Mouse (Mus musculus): ENCODE measurements around the gene Ctsg.
"Not testable (repeated sequence)": the region's sequence is repeated elsewhere in the genome, so short reads cannot be mapped to it uniquely, and the experiment has no call there.

The Ctsg gene

DNA sequence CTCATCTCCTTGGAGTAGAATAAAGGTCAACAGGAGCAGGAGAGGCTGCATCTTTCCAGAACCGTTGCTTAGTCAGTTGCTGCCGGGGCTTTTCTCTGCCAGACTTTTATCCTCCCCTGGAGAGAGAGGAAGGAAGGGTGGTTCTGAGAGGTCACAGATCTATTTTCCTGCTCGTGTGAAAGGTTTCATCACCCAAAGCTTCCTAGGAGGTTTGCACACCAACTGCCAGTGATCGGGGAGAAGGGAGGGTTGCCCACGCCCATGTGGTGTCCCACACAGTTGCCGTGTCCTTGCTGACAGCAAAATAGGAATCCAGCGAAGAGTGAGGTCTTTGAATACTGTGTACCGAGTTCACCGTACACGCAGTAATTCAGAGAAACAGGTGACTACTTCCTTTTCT, at the start of gene Ctsg:
Ctsg (minus strand) TSS at position 189 of the 400 bp plus-strand sequence.
- DNase-seq (ENCODE audit: low spot score) = no peak

DNA sequence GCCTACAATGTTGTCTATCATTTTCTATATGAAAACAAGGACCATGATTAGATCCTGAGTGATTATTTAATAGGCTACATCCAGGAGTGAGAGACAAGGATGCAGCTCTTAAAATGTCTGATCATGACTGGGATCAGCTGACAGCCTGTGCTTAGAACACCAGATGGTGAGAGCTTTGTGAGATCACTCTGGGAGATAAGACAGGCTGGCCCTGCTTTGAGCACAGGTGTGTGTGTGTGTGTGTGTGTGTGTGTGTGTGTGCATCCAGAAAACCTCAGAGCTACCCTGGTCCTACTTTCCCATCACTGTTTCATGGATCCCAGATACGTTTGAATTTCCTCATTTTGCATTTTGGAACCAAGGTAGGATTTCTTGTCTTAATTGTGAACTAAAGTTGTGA, 31.3 kb upstream of the Ctsg start:
- DNase-seq (ENCODE audit: low spot score) = not testable (repeated sequence)

DNA sequence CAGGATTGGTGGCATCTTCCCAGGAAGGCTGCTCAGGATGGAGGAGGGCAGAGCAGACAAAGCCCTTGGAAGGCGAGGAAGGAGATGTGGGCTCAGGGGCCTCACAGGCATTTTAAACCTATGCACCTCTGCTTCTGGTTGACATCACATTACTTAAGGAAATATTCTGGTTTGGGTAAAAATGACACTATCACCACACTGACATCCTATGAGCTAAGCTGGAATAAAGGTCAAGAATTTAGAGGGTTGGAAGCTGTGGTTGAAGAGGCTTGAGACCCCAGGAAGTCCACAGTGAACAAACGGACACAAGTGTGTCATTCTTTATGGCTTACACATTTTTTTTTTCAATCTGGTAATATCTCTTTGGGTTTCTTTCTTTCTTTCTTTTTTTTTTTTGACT, 30.1 kb upstream of the Ctsg start, which contains the start of gene Gzmd:
Gzmd (minus strand) TSS at position 101 of the 400 bp plus-strand sequence.
- not testable (repeated sequence) for DNase-seq (ENCODE audit: low spot score)

DNA sequence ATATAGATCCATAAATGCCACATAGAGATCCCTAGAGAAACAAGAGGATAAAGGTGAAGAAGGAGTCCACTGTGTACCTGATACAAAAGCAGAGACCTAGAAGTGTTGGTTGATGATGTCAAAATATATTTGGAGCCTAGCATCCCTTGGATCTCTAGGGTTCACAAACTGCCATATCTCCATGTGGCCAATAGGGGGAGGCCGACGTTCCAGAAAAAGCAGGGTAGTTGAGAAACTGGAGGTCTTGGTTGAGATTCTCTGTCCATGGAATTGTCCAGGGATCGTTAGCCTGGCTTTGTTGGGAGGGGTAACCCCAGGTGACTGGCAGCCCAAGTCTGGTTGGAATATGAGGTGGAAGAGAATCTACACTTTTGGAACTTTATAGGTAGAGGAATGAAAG, 26.0 kb upstream of the Ctsg start:
- no peak for DNase-seq (ENCODE audit: low spot score)

DNA sequence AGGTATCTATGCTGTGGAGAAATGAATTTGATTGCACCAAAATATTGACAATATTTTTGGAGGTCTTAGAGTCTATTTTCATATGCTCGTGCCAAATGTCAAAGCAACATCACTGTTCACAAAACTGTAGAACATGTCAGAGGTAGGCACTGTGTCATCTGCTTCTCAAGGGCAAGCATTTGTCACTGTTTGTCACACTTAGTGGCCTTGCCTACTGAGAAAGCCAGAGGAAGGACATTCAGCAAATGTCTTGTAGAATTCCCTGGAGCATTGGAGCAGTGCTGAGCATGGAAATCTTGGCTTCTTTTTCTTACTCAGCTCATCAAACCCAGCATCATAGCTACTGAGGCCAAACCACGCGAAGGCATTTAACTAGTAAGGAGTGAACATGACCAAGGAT, 21.1 kb upstream of the Ctsg start:
- no peak for DNase-seq (ENCODE audit: low spot score)

DNA sequence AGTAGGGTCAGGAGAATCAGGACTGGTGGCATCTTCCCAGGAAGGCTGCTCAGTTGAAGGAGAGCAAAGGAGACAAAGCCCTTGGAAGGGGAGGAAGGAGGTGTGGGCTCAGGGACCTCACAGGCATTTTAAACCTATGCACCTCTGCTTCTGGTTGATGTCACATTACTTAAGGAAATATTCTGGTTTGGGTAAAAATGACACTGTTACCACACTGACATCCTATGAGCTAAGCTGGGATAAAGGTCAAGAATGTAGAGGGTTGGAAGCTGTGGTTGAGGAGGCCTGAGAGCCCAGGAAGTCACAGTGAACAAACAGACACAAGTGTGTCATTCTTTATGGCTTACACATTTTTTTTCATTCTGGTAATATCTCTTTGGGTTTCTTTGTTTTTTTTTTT, 18.2 kb upstream of the Ctsg start, which contains the start of gene Gzme:
Gzme (minus strand) TSS at position 101 of the 400 bp plus-strand sequence.
- no peak for DNase-seq (ENCODE audit: low spot score)

DNA sequence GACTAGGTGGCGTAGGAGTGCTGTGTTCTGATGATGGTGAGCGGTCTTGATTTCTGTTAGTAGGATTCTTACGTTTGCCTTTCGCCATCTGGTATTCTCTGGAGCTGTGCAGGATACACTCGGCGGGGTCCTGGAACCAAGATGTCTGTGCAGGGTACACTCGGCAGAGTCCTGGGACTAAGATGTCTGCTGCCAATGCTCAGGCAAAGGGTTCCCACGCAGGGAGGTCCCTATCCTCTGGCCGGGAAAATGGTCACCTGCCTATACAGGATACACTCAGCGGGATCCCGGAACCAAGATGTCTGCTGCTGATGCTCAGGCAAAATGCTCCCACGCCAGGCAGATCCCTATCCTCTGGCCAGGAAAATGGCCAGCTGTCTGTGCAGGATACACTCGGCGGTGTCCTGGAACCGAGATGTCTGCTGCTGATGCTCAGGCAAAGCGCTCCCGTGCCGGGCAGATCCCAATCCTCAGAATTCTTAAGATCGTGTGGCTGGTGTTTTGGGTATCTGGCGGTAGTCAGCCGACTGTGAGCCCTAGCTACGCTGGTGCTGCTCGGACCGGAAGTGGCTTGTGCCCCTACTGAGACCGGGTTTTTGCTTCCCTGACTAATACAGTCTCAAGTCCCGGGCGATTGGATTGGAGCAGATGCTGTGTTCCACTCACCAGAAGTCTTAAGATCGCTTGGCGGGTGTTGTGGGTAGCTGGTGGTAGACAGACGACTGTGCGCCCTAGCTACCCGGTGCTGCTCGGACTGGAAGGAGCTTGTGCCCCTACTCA, 13.3 kb upstream of the Ctsg start:
- not testable (repeated sequence) for DNase-seq (ENCODE audit: low spot score)

DNA sequence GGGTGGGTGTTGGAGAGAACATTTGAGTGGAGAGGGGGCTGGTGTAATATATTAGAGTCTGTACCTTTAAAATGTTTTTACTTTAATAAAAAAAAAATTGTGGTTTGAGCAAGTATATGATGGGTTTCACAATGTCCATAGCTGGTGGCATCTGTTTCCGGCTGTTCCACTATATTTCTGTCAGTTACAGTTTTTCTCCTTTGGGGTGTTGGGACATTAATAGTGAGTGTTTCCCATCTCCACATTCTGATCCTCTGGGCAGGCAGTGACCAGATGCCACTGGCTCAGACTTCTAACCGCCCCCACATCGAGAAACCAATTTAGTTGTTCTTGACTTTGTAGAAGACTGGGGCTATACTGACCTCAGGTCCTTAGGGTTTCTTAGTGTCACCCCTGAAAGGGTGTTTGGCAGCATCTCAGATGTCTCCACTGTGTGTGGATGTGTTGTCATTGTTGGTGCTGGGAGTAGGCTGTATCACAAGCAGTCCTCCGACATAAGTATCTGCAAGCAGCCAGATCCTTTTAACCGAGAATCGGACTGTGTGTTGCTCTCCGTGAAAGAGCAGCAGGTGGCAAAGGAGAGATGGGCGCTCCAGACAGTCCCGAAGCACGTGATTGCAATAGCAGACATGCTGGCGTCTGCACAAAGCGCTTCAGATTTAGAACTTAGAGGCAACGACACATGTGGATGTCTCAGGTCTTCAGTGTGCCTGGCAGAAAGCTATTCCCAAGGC, 3.2 kb upstream of the Ctsg start:
- no peak for DNase-seq (ENCODE audit: low spot score)

DNA sequence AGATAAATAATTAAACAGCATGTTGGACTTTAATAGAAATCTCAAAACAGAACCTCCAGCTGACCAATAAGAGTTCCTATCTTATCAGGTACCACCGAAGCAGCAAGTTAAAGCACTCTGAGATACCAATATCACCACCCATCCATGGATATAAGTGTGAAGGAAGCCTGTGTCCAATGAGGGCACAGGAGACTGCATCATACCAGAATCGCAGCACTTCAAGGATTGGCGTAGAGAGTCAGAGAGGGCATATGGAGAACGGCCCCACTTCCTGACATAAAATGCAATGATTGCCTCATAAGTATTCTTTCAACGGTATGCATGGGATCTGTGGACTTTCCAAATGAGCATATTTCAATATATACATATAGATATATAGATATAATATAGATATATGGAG, 2.6 kb upstream of the Ctsg start:
- DNase-seq (ENCODE audit: low spot score) = no peak

DNA sequence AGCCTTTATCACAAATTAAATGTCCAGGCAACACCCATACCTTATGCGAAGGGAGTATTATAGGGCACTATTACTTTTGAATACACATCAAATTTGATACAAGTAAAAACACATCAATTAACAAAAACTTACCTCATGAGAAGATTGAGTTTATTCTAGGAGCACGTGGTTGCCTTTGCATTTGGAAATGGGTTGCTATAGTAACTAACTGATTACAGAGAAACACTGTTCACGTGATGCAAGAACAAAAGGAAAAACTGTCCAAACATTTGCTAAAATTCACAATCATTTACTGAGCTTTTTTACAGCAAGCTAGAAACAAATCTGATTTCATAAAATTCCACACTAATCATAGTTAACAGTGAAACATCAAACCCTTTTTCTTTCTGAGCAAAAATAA, 1.1 kb upstream of the Ctsg start:
- no peak for DNase-seq (ENCODE audit: low spot score)

DNA sequence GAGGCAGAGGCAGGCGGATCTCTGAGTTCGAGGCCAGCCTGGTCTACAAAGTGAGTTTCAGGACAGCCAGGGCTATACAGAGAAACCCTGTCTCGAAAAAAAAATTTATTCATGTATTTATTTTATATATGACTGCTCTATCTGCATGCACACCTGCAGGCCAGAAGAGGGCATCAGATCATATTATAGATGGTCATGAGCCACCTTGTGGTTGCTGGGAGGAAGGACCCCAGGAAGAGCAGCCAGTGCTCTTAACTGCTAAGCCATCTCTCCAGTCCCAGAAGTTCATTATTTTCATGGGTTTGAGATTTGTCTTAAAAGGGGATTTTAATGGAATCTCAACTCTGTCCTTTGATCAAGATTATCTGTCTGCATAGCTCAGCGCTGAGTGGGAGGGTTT, 3.4 kb downstream of the Ctsg start:
- no peak for DNase-seq (ENCODE audit: low spot score)

DNA sequence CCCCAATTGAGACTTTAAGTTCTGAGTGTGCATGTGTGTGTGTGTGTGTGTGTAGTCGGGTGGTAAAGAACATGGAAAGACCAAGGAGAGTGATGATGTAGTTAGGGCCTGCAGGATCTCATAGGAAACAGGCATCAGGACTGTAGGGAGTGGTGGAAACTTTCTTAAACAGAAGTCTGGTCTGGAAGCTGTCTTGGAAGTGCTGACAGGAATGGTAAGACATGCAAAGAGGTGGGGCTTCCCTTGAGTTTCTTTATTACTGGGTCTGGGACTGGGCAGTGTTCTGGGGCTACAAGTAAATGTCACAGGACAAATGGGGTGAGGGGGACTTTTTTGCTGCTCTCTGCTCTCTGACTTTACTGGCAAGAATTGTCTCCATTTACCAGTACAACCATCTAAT, 4.8 kb downstream of the Ctsg start:
- DNase-seq (ENCODE audit: low spot score) = no peak

DNA sequence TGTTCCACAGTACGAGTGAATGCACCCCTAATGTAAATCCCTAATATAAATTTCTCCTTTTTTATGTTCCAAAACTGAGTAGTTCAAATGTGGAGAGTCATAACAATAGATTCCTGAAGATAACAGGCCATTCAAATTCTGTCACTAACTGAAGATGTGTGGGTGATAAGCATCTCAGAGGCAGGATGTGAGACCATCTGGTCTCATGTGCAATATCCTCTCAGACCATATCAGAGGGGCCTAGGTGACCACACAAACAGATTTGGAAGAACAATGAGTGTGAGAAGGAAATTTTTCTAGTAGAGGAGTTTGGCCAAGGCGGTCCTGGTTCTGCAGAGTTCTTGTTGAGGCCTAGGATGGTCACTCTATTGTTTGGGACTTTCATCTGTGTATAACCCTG, 9.0 kb downstream of the Ctsg start:
- DNase-seq (ENCODE audit: low spot score) = no peak

DNA sequence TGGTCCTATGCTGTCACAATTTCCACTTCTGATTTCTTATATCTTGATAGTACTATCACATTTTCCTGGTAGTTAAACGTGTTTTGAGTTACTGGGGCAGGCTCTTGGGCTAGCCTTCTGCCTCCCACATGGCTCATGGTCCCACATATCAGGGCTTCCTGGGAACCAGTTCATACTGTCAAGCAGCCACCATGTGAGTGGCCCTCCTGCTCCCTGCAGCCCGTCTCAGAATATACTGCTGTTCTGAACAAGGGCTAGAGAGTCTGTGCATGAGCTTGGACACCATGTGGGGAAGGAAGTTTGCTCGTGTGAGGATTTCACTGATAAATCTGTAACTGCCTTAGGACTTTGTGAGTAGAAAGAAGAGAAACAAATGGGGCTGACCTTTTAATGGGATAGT, 15.7 kb downstream of the Ctsg start:
- no peak for DNase-seq (ENCODE audit: low spot score)

DNA sequence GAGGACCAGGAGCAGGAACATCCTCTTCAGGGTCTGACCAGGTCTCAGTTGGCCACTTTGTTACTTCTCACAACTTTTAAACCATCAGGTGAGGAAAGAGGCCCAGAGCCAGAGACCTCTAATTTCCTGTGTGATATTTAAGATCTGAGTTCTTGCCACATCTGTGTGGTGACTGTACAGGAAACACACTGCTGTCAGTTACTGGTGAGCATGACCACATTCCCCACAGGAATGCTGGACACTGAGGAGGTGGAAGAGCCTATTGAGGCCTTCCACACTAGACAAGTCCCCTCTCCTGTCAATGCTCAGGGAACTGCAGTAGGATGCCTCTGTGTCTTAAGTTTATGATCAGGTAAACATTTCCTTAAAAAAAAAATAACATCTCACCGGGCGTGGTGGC, 17.2 kb downstream of the Ctsg start, which contains the start of gene Mcpt8:
Mcpt8 (minus strand) TSS at position 107 of the 400 bp plus-strand sequence.
- DNase-seq (ENCODE audit: low spot score) = no peak

DNA sequence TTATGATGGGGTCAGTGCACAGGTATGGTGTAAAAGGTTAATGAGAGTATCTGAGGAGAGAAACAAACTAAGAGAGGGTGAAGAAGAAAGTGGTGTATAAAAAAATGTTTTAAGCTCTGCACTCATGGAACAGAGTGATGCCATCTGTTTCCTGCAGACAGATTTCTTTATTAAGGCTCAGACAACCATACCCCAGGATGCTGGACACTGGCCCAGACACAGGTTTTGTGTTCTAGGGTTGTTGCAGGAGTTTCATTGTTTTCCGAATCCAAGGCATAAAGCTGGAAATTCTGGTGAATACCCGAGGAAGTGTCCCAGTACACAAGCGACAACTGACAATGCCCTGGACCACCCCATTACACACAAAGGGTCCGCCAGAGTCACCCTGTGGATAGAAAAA, 20.4 kb downstream of the Ctsg start:
- no peak for DNase-seq (ENCODE audit: low spot score)

DNA sequence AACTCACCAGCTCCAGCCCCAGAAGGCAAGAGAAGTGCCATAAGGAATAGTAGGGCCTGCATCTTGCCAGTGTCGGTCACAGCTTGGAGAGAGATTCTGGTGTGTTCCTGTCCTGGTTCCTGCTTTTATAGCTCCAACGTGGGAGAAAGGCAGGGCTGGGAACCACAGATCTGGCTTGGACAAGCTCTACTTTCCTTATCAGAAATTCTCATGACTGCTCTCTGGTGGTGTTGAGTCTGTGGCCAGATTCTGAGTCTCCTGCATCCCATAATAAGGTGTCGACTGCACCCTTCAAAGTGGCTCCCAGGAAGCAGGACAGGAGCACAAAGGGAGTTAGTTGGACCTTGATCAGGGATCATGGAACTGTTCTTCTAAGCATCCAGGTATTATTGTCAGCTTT, 40.2 kb downstream of the Ctsg start, which contains the start of gene Mcpt4:
Mcpt4 (minus strand) TSS at position 101 of the 400 bp plus-strand sequence.
- not testable (repeated sequence) for DNase-seq (ENCODE audit: low spot score)

DNA sequence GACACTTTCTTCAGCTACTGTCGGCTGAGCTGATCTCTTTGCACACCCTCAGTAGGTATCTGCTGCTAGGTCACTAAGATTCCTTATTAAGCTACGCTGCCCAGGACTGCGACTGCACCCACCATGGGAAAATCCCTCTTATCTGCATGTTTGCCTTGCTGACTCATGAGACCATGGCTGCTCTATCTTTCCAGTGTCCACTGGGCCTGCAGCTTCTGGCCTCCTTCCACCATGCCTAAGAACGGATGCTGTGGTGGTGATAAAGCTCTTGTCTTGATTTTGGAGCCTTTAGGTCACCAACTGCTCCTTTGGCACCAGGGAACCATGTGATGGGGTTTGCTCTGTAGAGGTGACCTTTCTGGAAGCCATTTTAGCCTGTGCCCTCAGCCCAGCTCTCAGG, 44.7 kb downstream of the Ctsg start:
- DNase-seq (ENCODE audit: low spot score) = no peak

DNA sequence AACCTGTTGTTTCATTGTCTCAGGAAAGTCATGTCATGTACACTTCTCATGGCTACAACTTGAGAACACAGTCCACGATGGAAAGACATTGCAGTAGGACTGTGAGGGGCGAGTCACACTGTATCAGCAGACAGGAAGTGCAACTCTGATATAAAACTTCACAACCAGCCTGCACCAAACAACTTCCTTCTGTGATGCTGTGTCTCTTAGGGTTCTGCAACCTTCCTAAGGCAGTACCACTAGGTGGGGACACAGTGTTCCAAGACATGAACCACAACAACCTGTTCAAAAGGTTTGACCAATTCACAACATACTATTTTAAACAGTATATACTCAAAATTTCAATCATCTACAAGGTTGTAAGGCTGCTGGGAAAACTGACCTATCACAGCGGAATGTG, 47.0 kb downstream of the Ctsg start:
- no peak for DNase-seq (ENCODE audit: low spot score)

All from urinary bladder, postnatal 25 days (tissue).